Mouse (Mus musculus) midbrain, postnatal 0 days (tissue): Measurements from ENCODE around the gene Trpv1. TPM values are rescaled to one million over a fixed set of nuclear protein-coding genes. Genes with fewer than 3 reads are reported as not detected.

Experiments
- ATAC-seq: fragments of 200-750 bp; cut with Nextera tagmentation; 2 replicates; pipeline ENCODE4 v1.8.0; 2017; ENCODE audit warnings: moderate number of reproducible peaks, mild to moderate bottlenecking, moderate TSS enrichment, moderate library complexity; ENCODE audit not compliant: low FRiP score
- DNase-seq: peaks from one replicate; pipeline ENCODE4 v3.0.0-alpha.2; 2015; ENCODE audit warnings: low spot score
- H3K27ac ChIP-seq: fragments of 300-500 bp; sonication (generic); 2 replicates; pipeline ENCODE4 v1.5.1; 2014; ENCODE audit warnings: low read depth, mild to moderate bottlenecking, low read length, mixed read lengths
- H3K27me3 ChIP-seq: fragments of 300-500 bp; sonication (generic); 2 replicates; pipeline ENCODE4 v1.6.1; 2014; ENCODE audit warnings: low read length, control low read depth, mixed read lengths; ENCODE audit not compliant: insufficient read depth
- H3K36me3 ChIP-seq: fragments of 300-500 bp; sonication (generic); 2 replicates; pipeline ENCODE4 v1.6.1; 2014; ENCODE audit warnings: low read length, control low read depth, mixed read lengths; ENCODE audit not compliant: insufficient read depth
- H3K4me1 ChIP-seq: fragments of 300-500 bp; sonication (generic); 2 replicates; pipeline ENCODE4 v1.6.1; 2014; ENCODE audit warnings: mild to moderate bottlenecking, control low read depth, antibody characterized with exemption, low read length, mixed read lengths; ENCODE audit not compliant: insufficient read depth
- H3K4me2 ChIP-seq: fragments of 300-500 bp; sonication (generic); 2 replicates; pipeline ENCODE4 v1.6.1; 2014; ENCODE audit warnings: low read depth, mild to moderate bottlenecking, low read length, mixed read lengths; ENCODE audit not compliant: poor library complexity, severe bottlenecking
- H3K4me3 ChIP-seq: fragments of 300-500 bp; sonication (generic); 2 replicates; pipeline ENCODE4 v1.5.1; 2014; ENCODE audit warnings: low read depth, mild to moderate bottlenecking, low read length, moderate library complexity
- H3K9ac ChIP-seq: fragments of 300-500 bp; sonication (generic); replicated peaks from 2 replicates; pipeline ENCODE4 v1.6.1; 2014; ENCODE audit warnings: mild to moderate bottlenecking, low read length, moderate library complexity, mixed read lengths; ENCODE audit not compliant: poor library complexity, severe bottlenecking
- H3K9me3 ChIP-seq: fragments of 300-500 bp; sonication (generic); 2 replicates; pipeline ENCODE4 v1.6.1; 2016; ENCODE audit warnings: low read length, control low read depth
- CTCF ChIP-seq: IDR thresholded peaks from 2 replicates; pipeline ENCODE4 v1.5.1; 2016; ENCODE audit warnings: antibody characterized with exemption, mild to moderate bottlenecking
- WGBS: fragments of 180-500 bp; shearing (Covaris S2); extraction: QIAGEN DNeasy Blood & Tissue Kit; methylation state at CpG from one replicate; pipeline ENCODE4 v1.1.7; 2014; 5-methylcytosine and 5-hydroxymethylcytosine counted together
- polyA plus RNA-seq: library from polyadenylated mRNA; unstranded; fragments of >200 nt; fragmentation: Nextera tagmentation; extraction: Ambion mirVana; gene quantifications from 2 replicates; pipeline ENCODE4 v1.2.1, GENCODE M21; 2015
- total RNA-seq: library from RNA; depleted of rRNA; stranded (reverse); fragments of >200 nt; gene quantifications from 2 replicates; pipeline ENCODE4 v1.2.3, GENCODE M21; 2014

Trpv1 gene
- total and polyA plus RNA-seq, 2 experiments from 2014 or later, result 0.31 to 0.33 TPM

DNA sequence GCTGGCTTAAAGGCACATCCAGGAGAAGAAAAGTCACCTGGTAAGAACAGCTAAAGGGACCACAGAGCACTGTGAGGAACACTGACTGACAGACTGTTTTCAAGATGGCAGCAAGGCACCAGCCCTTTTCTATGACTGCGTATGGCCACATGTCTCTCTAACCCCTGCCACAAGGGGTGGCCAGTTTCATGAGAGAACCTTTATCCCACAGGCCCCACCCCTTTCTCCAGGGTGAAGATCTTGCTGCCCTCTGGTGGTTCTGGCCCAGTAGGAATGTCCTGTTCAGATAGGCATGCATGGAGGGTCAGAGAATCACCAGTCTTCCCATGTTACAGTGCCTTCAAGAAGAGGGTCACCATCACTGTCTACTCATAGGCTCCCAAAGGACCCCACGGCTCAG lies 10.1 kb upstream of the Trpv1 start:
- no peak for DNase-seq
- no peaks in the 10 kb centered on the region for H3K9me3 ChIP-seq
- no peak overlapping the region for H3K4me2 ChIP-seq
- H3K9ac ChIP-seq, result no peak overlapping the region
- no peaks in the 10 kb centered on the region for H3K4me1 ChIP-seq
- no peak overlapping the region for H3K4me3 ChIP-seq
- peak; percentile 47 for TF ChIP-seq CTCF
- ATAC-seq, result no peak
- H3K36me3 ChIP-seq, result no peaks in the 10 kb centered on the region
- H3K27me3 ChIP-seq, result no peaks in the 10 kb centered on the region
- 78% methylated on average over 2 of the region's 2 CpGs for WGBS
- no peak overlapping the region for H3K27ac ChIP-seq

DNA sequence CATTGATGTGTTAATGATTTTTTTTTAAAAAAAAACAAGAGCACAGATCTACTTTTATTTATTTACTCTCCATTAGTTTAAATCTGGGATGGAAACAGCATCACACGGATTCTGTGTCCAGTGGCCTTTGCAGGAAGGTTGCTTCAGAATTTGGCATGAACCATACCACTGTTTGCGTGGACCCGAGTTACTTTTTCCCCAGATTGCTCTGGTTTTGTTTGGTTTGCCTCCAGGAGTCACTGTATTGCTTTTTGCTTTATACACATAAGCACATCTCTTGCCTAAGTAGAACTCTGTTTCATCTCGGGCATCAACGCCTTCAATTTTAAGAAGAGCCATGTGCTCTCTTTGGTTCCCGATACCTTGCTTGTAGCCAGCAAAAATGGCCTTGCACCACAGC lies 8.2 kb upstream of the Trpv1 start:
- H3K4me2 ChIP-seq, result no peak overlapping the region
- no peak overlapping the region for H3K9ac ChIP-seq
- no peaks in the 10 kb centered on the region for H3K9me3 ChIP-seq
- H3K27me3 ChIP-seq, result no peaks in the 10 kb centered on the region
- ATAC-seq (no peak), DNase-seq (no peak)
- no peaks in the 10 kb centered on the region for H3K4me1 ChIP-seq
- WGBS, result 88% methylated on average over 6 of the region's 6 CpGs
- no peaks in the 10 kb centered on the region for H3K36me3 ChIP-seq
- H3K27ac ChIP-seq, result no peak overlapping the region
- no peak overlapping the region for H3K4me3 ChIP-seq
- TF ChIP-seq CTCF, result no peak

DNA sequence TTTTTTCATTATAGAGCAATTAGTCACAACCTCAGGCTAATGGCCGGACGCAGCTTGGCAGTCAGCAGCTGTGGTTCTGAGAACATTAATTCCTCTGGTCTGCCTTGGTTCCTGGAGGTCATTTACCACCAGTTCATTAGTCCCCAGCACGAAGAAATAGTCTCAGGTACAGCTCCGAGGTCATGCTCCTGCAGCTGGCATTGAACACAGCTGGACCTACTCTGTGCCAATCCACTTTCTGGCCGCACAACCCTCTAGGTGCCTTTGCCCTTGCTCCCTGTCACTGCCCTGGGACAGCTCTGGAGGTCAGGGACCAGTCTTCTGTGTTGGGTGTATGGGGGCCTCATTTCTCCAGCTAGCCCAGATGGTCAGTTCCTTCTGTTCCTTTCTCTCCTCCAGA lies 5.2 kb upstream of the Trpv1 start:
- Histone ChIP-seq H3K9me3 (no peaks in the 10 kb centered on the region), H3K4me2 (no peak overlapping the region), H3K4me3 (no peak overlapping the region), H3K27ac (no peak overlapping the region), H3K9ac (no peak overlapping the region), H3K36me3 (no peaks in the 10 kb centered on the region), H3K4me1 (no peaks in the 10 kb centered on the region), H3K27me3 (no peaks in the 10 kb centered on the region)
- no peak for ATAC-seq
- no peak for DNase-seq
- TF ChIP-seq CTCF, result no peak
- 84% methylated on average over 5 of the region's 5 CpGs for WGBS

DNA sequence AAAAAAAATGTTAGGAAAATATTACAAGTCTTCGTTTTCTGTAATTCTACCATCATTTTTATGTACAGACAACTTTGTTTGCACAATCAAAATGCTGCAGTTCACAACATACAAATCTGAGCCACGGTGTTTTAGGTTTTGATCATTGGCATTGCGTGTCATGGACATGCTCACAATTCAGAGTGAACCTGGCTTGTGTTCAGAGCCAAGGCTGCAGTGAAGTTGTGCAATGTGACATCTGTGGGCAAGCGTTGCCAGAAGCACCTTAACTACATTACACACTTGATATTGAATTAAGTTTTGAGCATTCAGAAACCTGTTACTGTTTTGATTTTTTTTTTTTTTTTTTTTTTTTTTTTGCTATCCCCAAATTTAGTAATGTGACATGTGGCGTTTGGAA lies 4.0 kb upstream of the Trpv1 start:
- no peak overlapping the region for H3K27ac ChIP-seq
- H3K4me1 ChIP-seq, result no peaks in the 10 kb centered on the region
- no peak overlapping the region for H3K9ac ChIP-seq
- DNase-seq (no peak), ATAC-seq (no peak)
- no peaks in the 10 kb centered on the region for H3K27me3 ChIP-seq
- H3K9me3 ChIP-seq, result no peaks in the 10 kb centered on the region
- H3K4me3 ChIP-seq, result no peak overlapping the region
- no peak for TF ChIP-seq CTCF
- no peaks in the 10 kb centered on the region for H3K36me3 ChIP-seq
- no peak overlapping the region for H3K4me2 ChIP-seq
- WGBS, result 86% methylated on average over 5 of the region's 5 CpGs

DNA sequence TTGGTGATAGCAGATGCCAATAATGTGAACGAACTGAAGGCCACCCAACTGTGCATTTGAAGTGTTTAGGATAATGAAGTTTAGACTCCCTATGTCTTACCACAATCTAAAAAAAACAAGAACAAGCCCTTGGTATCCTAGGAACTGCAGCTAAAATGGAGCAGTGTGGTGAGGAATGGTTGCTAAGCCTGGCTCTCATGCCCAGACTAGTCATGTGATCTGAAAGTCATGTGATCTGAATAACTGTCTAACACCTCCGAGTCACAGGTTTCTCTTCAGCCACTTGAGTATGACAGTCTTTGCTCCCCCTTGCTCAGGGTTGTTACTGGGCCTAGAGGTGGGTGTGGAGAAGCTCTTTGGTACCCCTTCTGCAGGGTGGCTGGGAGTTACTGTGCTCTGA lies 1.6 kb upstream of the Trpv1 start:
- Histone ChIP-seq H3K9ac (no peak overlapping the region), H3K4me1 (no peaks in the 10 kb centered on the region), H3K9me3 (no peaks in the 10 kb centered on the region), H3K27ac (no peak overlapping the region), H3K36me3 (no peaks in the 10 kb centered on the region), H3K4me2 (no peak overlapping the region), H3K4me3 (no peak overlapping the region), H3K27me3 (no peaks in the 10 kb centered on the region)
- ATAC-seq (no peak), DNase-seq (no peak)
- 63% methylated on average over 2 of the region's 2 CpGs for WGBS
- no peak for TF ChIP-seq CTCF

DNA sequence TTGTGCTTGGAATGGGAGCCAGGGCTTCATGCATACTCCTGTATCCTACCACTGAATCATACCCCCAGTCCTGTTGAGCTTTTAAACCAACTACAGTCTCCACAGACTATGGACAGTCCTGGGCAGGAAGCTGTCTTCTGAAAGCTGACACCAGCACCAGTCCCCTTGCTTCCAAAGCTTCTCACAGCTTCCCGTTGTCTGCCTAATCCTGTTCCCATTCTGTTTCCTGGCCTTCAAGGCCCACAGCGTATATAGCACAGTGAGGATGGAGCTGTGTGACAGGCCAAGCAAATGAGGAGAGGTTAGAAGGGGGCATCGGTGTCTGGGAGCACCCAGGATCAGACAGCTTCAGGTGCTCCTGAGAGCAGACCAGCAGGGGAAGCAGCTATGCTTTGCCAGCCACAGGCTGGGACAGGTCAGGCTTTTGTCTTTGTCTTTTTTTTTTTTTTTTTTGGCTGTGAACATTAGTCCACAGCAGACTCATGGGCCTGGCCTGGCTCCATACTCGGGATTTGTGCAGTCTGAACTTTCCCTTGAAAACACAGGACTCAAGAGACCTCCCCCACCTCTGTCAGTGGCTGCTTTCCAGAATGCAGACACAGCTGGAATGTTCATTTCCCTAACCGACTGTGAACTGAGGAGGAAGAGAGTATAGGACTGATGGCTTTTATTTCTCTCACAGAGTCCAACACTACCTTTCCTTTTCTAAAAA lies 2.1 kb downstream of the Trpv1 start:
- DNase-seq, result peak; percentile 65

More for the DNA sequence above, 2.1 kb downstream of the Trpv1 start:
- H3K4me2 ChIP-seq, result no peak overlapping the region
- no peaks in the 10 kb centered on the region for H3K9me3 ChIP-seq
- H3K4me3 ChIP-seq, result no peak overlapping the region
- WGBS, result 29% methylated on average over 5 of the region's 5 CpGs
- ATAC-seq, result 0 out of 2 replicates have a peak, but pooled peaks have one; percentile 24
- no peak overlapping the region for H3K27ac ChIP-seq
- H3K4me1 ChIP-seq, result no peaks in the 10 kb centered on the region
- no peaks in the 10 kb centered on the region for H3K27me3 ChIP-seq
- no peak overlapping the region for H3K9ac ChIP-seq
- TF ChIP-seq CTCF, result no peak
- H3K36me3 ChIP-seq, result no peaks in the 10 kb centered on the region
